Mouse (Mus musculus) liver, embryonic 15.5 days (tissue): ENCODE data around the gene Spata7. TPM values are rescaled to one million over a fixed set of nuclear protein-coding genes. Genes with fewer than 3 reads are reported as not detected.

Source experiments
- ATAC-seq: fragments of 200-750 bp; cut with Nextera tagmentation; 2 replicates; pipeline ENCODE4 v1.8.0; 2017; ENCODE audit warnings: moderate number of reproducible peaks, mild to moderate bottlenecking, moderate library complexity; ENCODE audit not compliant: insufficient read depth
- H3K27ac ChIP-seq: fragments of 300-500 bp; sonication (generic); replicated peaks from 2 replicates; pipeline ENCODE4 v1.5.1; 2015; ENCODE audit warnings: mild to moderate bottlenecking, inconsistent platforms
- H3K27me3 ChIP-seq: fragments of 300-500 bp; sonication (generic); 2 replicates; pipeline ENCODE4 v1.6.1; 2015; ENCODE audit warnings: mild to moderate bottlenecking, inconsistent platforms
- H3K36me3 ChIP-seq: fragments of 300-500 bp; sonication (generic); replicated peaks from 2 replicates; pipeline ENCODE4 v1.6.1; 2015; ENCODE audit warnings: moderate library complexity, mild to moderate bottlenecking, inconsistent platforms
- H3K4me1 ChIP-seq: fragments of 300-500 bp; sonication (generic); replicated peaks from 2 replicates; pipeline ENCODE4 v1.6.1; 2015; ENCODE audit warnings: inconsistent platforms
- H3K4me2 ChIP-seq: fragments of 300-500 bp; sonication (generic); 2 replicates; pipeline ENCODE4 v1.6.1; 2015; ENCODE audit warnings: moderate library complexity, mild to moderate bottlenecking, inconsistent platforms
- H3K4me3 ChIP-seq: fragments of 300-500 bp; sonication (generic); replicated peaks from 2 replicates; pipeline ENCODE4 v1.5.1; 2015; ENCODE audit warnings: mild to moderate bottlenecking, inconsistent platforms
- H3K9ac ChIP-seq: fragments of 300-500 bp; sonication (generic); 2 replicates; pipeline ENCODE4 v1.6.1; 2015; ENCODE audit warnings: moderate library complexity, mild to moderate bottlenecking, inconsistent platforms
- H3K9me3 ChIP-seq: fragments of 300-500 bp; sonication (generic); replicated peaks from 2 replicates; pipeline ENCODE4 v1.6.1; 2016; ENCODE audit warnings: inconsistent platforms
- WGBS: fragments of 180-500 bp; shearing (Covaris S2); methylation state at CpG from one replicate; pipeline ENCODE4 v1.1.7; 2015; ENCODE audit warnings: mixed read lengths; ENCODE audit not compliant: insufficient replicate concordance; 5-methylcytosine and 5-hydroxymethylcytosine counted together
- polyA plus RNA-seq: library from polyadenylated mRNA; unstranded; fragments of >200 nt; fragmentation: Nextera tagmentation; extraction: Ambion mirVana; gene quantifications from 2 replicates; pipeline ENCODE4 v1.2.1, GENCODE M21; 2015

Spata7 gene
- polyA plus RNA-seq, 1 experiment from 2014 or later: 1.8 TPM

- Histone ChIP-seq H3K9me3 (no peaks in the 10 kb centered on the region), H3K36me3 (peaks cover 1% of the 10 kb centered on the region; the same call in 1 of the 2 replicates), H3K4me1 (peaks cover 4% of the 10 kb centered on the region; the same call in 1 of the 2 replicates), H3K4me3 (peak overlapping the region; percentile 22; the same call in 1 of the 2 replicates), H3K4me2 (peak overlapping the region; percentile 47), H3K27ac (no peak overlapping the region), H3K9ac (no peak overlapping the region), H3K27me3 (no peaks in the 10 kb centered on the region)
- ATAC-seq: peak; percentile 79
- WGBS: 6% methylated on average over 9 of the region's 9 CpGs
Measured at GRCm38 (mm10) chr12:98674627-98675143, 46.7 kb downstream of the Spata7 start.

- H3K9ac ChIP-seq: no peak overlapping the region
- H3K4me3 ChIP-seq: no peak overlapping the region
- no peak overlapping the region for H3K4me2 ChIP-seq
- H3K9me3 ChIP-seq: no peaks in the 10 kb centered on the region
- peaks cover 6% of the 10 kb centered on the region; the same call in 1 of the 2 replicates for H3K36me3 ChIP-seq
- H3K4me1 ChIP-seq: peaks cover 4% of the 10 kb centered on the region; the same call in 1 of the 2 replicates
- no peak for ATAC-seq
- no peaks in the 10 kb centered on the region for H3K27me3 ChIP-seq
- no peak overlapping the region for H3K27ac ChIP-seq
- 76% methylated on average over 6 of the region's 6 CpGs for WGBS
Measured at GRCm38 (mm10) chr12:98676861-98677260, 48.9 kb downstream of the Spata7 start.

- Histone ChIP-seq H3K27ac (no peak overlapping the region), H3K4me1 (peaks cover 4% of the 10 kb centered on the region; the same call in 1 of the 2 replicates), H3K36me3 (peaks cover 6% of the 10 kb centered on the region; the same call in 1 of the 2 replicates), H3K4me2 (no peak overlapping the region), H3K4me3 (no peak overlapping the region), H3K27me3 (no peaks in the 10 kb centered on the region), H3K9ac (no peak overlapping the region), H3K9me3 (no peaks in the 10 kb centered on the region)
- 25% methylated on average over 14 of the region's 14 CpGs for WGBS
- no peak for ATAC-seq
Measured at GRCm38 (mm10) chr12:98677336-98677735, 49.4 kb downstream of the Spata7 start.

GRCm38 (mm10) chr12:98679906-98680305 lies 51.9 kb downstream of the Spata7 start:
- H3K9ac ChIP-seq: no peak overlapping the region
- no peaks in the 10 kb centered on the region for H3K9me3 ChIP-seq
- no peak overlapping the region for H3K4me3 ChIP-seq
- no peak for ATAC-seq
- WGBS: 80% methylated on average over 15 of the region's 15 CpGs
- peaks cover 6% of the 10 kb centered on the region; the same call in 1 of the 2 replicates for H3K36me3 ChIP-seq
- H3K4me1 ChIP-seq: no peaks in the 10 kb centered on the region
- no peak overlapping the region for H3K27ac ChIP-seq
- no peaks in the 10 kb centered on the region for H3K27me3 ChIP-seq
- H3K4me2 ChIP-seq: no peak overlapping the region

- Histone ChIP-seq H3K9me3 (no peaks in the 10 kb centered on the region), H3K27ac (no peak overlapping the region), H3K36me3 (peaks cover 6% of the 10 kb centered on the region; the same call in 1 of the 2 replicates), H3K27me3 (no peaks in the 10 kb centered on the region), H3K4me2 (no peak overlapping the region), H3K4me1 (peaks cover 4% of the 10 kb centered on the region; the same call in 1 of the 2 replicates), H3K4me3 (no peak overlapping the region), H3K9ac (no peak overlapping the region)
- ATAC-seq: no peak
- WGBS: 77% methylated on average over 15 of the region's 15 CpGs
Measured at GRCm38 (mm10) chr12:98682196-98682595, 54.2 kb downstream of the Spata7 start.

GRCm38 (mm10) chr12:98683171-98683570 lies 55.2 kb downstream of the Spata7 start:
- Histone ChIP-seq H3K9ac (no peak overlapping the region), H3K27ac (no peak overlapping the region), H3K4me2 (no peak overlapping the region), H3K9me3 (no peaks in the 10 kb centered on the region), H3K36me3 (peaks cover 6% of the 10 kb centered on the region; the same call in 1 of the 2 replicates), H3K4me3 (no peak overlapping the region), H3K4me1 (peaks cover 4% of the 10 kb centered on the region; the same call in 1 of the 2 replicates), H3K27me3 (no peaks in the 10 kb centered on the region)
- ATAC-seq: no peak
- WGBS: 72% methylated on average over 11 of the region's 11 CpGs

GRCm38 (mm10) chr12:98683574-98683973 lies 55.6 kb downstream of the Spata7 start:
- Histone ChIP-seq H3K4me3 (no peak overlapping the region), H3K9me3 (no peaks in the 10 kb centered on the region), H3K4me2 (no peak overlapping the region), H3K36me3 (peaks cover 6% of the 10 kb centered on the region; the same call in 1 of the 2 replicates), H3K27ac (no peak overlapping the region), H3K4me1 (peaks cover 4% of the 10 kb centered on the region; the same call in 1 of the 2 replicates), H3K27me3 (no peaks in the 10 kb centered on the region), H3K9ac (no peak overlapping the region)
- no peak for ATAC-seq
- 50% methylated on average over 6 of the region's 6 CpGs for WGBS

- Histone ChIP-seq H3K4me2 (no peak overlapping the region), H3K27me3 (no peaks in the 10 kb centered on the region), H3K4me1 (peaks cover 4% of the 10 kb centered on the region; the same call in 1 of the 2 replicates), H3K27ac (no peak overlapping the region), H3K4me3 (no peak overlapping the region), H3K9ac (no peak overlapping the region), H3K9me3 (no peaks in the 10 kb centered on the region), H3K36me3 (no peaks in the 10 kb centered on the region)
- WGBS: 75% methylated on average over 8 of the region's 8 CpGs
- no peak for ATAC-seq
Measured at GRCm38 (mm10) chr12:98690230-98690629, 62.3 kb downstream of the Spata7 start.

- no peak for ATAC-seq
- no peak overlapping the region for H3K9ac ChIP-seq
- H3K4me3 ChIP-seq: no peak overlapping the region
- H3K36me3 ChIP-seq: 0 out of 2 replicates have a peak, but pooled peaks cover 3% of the 10 kb centered on the region
- no peaks in the 10 kb centered on the region for H3K4me1 ChIP-seq
- no peaks in the 10 kb centered on the region for H3K9me3 ChIP-seq
- WGBS: 67% methylated on average over 5 of the region's 5 CpGs
- no peak overlapping the region for H3K27ac ChIP-seq
- H3K27me3 ChIP-seq: no peaks in the 10 kb centered on the region
- no peak overlapping the region for H3K4me2 ChIP-seq
Measured at GRCm38 (mm10) chr12:98697202-98697601, 69.2 kb downstream of the Spata7 start.

- 68% methylated on average over 9 of the region's 9 CpGs for WGBS
- no peaks in the 10 kb centered on the region for H3K9me3 ChIP-seq
- H3K4me2 ChIP-seq: no peak overlapping the region
- no peak overlapping the region for H3K9ac ChIP-seq
- no peak overlapping the region for H3K4me3 ChIP-seq
- H3K36me3 ChIP-seq: 0 out of 2 replicates have a peak, but pooled peaks cover 3% of the 10 kb centered on the region
- no peak overlapping the region for H3K27ac ChIP-seq
- H3K4me1 ChIP-seq: no peaks in the 10 kb centered on the region
- no peaks in the 10 kb centered on the region for H3K27me3 ChIP-seq
- no peak for ATAC-seq
Measured at GRCm38 (mm10) chr12:98701564-98701963, 73.6 kb downstream of the Spata7 start.

GRCm38 (mm10) chr12:98703554-98703953 lies 75.6 kb downstream of the Spata7 start:
- Histone ChIP-seq H3K9ac (no peak overlapping the region), H3K9me3 (no peaks in the 10 kb centered on the region), H3K4me3 (no peak overlapping the region), H3K4me2 (no peak overlapping the region), H3K27me3 (no peaks in the 10 kb centered on the region), H3K27ac (no peak overlapping the region), H3K36me3 (no peaks in the 10 kb centered on the region), H3K4me1 (no peaks in the 10 kb centered on the region)
- WGBS: 51% methylated on average over 2 of the region's 2 CpGs
- no peak for ATAC-seq

GRCm38 (mm10) chr12:98703961-98704360 lies 76.0 kb downstream of the Spata7 start:
- WGBS: 72% methylated on average over 10 of the region's 10 CpGs
- Histone ChIP-seq H3K36me3 (no peaks in the 10 kb centered on the region), H3K9me3 (no peaks in the 10 kb centered on the region), H3K9ac (no peak overlapping the region), H3K27ac (no peak overlapping the region), H3K4me2 (no peak overlapping the region), H3K4me3 (no peak overlapping the region), H3K4me1 (no peaks in the 10 kb centered on the region), H3K27me3 (no peaks in the 10 kb centered on the region)
- ATAC-seq: no peak
